Mouse (Mus musculus) neural tube, embryonic 14.5 days (tissue): ENCODE measurements around the gene Elane. TPM values are rescaled to one million over a fixed set of nuclear protein-coding genes. Genes with fewer than 3 reads are reported as not detected.
A peak's percentile ranks its signal among the peaks of the same experiment; 100 is the strongest.

ENCODE experiments used
- ATAC-seq: fragments of 200-750 bp; cut with Nextera tagmentation; 2 replicates; pipeline ENCODE4 v1.8.0; 2017; ENCODE audit warnings: low read depth, mild to moderate bottlenecking, moderate TSS enrichment, moderate library complexity
- H3K27ac ChIP-seq: fragments of 300-500 bp; sonication (generic); 2 replicates; pipeline ENCODE4 v1.5.1; 2014; ENCODE audit warnings: low read depth, mild to moderate bottlenecking, control low read depth, low read length, moderate library complexity, mixed read lengths
- H3K27me3 ChIP-seq: fragments of 300-500 bp; sonication (generic); 2 replicates; pipeline ENCODE4 v1.6.1; 2014; ENCODE audit warnings: low read length; ENCODE audit not compliant: control insufficient read depth, insufficient read depth
- H3K36me3 ChIP-seq: fragments of 300-500 bp; sonication (generic); 2 replicates; pipeline ENCODE4 v1.6.1; 2014; ENCODE audit warnings: low read length, mixed read lengths; ENCODE audit not compliant: control insufficient read depth, insufficient read depth
- H3K4me1 ChIP-seq: fragments of 300-500 bp; sonication (generic); 2 replicates; pipeline ENCODE4 v1.6.1; 2014; ENCODE audit warnings: low read length; ENCODE audit not compliant: control insufficient read depth, insufficient read depth
- H3K4me2 ChIP-seq: fragments of 300-500 bp; sonication (generic); 2 replicates; pipeline ENCODE4 v1.6.1; 2014; ENCODE audit warnings: mild to moderate bottlenecking, low read depth, low read length, control low read depth
- H3K4me3 ChIP-seq: fragments of 300-500 bp; sonication (generic); 2 replicates; pipeline ENCODE4 v1.5.1; 2014; ENCODE audit warnings: low read depth, low read length, control low read depth, mixed read lengths
- H3K9ac ChIP-seq: fragments of 300-500 bp; sonication (generic); replicated peaks from 2 replicates; pipeline ENCODE4 v1.6.1; 2014; ENCODE audit warnings: low read depth, mild to moderate bottlenecking, control low read depth, low read length, mixed read lengths
- H3K9me3 ChIP-seq: fragments of 300-500 bp; sonication (generic); 2 replicates; pipeline ENCODE4 v1.6.1; 2016; ENCODE audit warnings: low read length; ENCODE audit not compliant: control insufficient read depth
- WGBS: fragments of 180-500 bp; shearing (Covaris S2); extraction: QIAGEN DNeasy Blood & Tissue Kit; methylation state at CpG from one replicate; pipeline ENCODE4 v1.1.7; 2014; 5-methylcytosine and 5-hydroxymethylcytosine counted together
- polyA plus RNA-seq: library from polyadenylated mRNA; unstranded; fragments of >200 nt; fragmentation: Nextera tagmentation; extraction: Ambion mirVana; gene quantifications from 2 replicates; pipeline ENCODE4 v1.2.1, GENCODE M21; 2014

Elane gene
- polyA plus RNA-seq, 1 experiment from 2014 or later = not detected

- ATAC-seq = no peak
- Histone ChIP-seq H3K9ac (no peak overlapping the region), H3K27me3 (peaks cover 19% of the 10 kb centered on the region), H3K9me3 (no peaks in the 10 kb centered on the region), H3K4me3 (no peak overlapping the region), H3K27ac (no peak overlapping the region), H3K4me2 (no peak overlapping the region), H3K36me3 (peaks cover 9% of the 10 kb centered on the region; the same call in 1 of the 2 replicates), H3K4me1 (peaks cover 25% of the 10 kb centered on the region)
- 74% methylated on average over 10 of the region's 11 CpGs for WGBS
These were observed 28.3 kb downstream of the Elane start for GRCm38 (mm10) chr10:79914131-79914947.

- Histone ChIP-seq H3K27ac (no peak overlapping the region), H3K36me3 (peaks cover 9% of the 10 kb centered on the region; the same call in 1 of the 2 replicates), H3K4me3 (peak overlapping the region; percentile 71; the same call in 1 of the 2 replicates), H3K9ac (no peak overlapping the region), H3K9me3 (no peaks in the 10 kb centered on the region), H3K27me3 (peaks cover 27% of the 10 kb centered on the region), H3K4me1 (peaks cover 23% of the 10 kb centered on the region), H3K4me2 (peak overlapping the region; percentile 95; the same call in 1 of the 2 replicates)
- WGBS = 70% methylated on average over 7 of the region's 7 CpGs
- ATAC-seq = no peak
These were observed 29.0 kb downstream of the Elane start for GRCm38 (mm10) chr10:79914948-79915596.

DNA sequence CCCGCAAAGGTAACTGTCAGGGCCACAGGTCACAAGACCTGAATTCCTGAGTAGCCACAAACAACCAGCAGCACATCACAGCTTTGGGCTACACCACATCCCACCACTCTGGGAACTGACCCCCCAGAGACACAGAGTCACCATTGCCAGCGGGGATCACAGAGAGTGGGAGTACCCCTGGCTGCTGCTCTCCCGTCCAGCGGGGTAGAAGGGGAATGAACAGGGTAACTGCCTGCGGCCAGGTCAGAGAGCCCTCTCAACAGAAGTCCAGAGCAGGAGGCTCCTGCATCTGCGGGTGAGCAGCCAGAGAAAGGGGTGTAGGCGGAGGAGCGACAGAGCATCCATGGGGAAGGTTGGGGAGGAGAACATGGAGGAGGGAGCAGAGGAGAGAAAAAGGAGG, 30.0 kb downstream of the Elane start:
- H3K4me3 ChIP-seq = peak overlapping the region; percentile 71
- peaks cover 25% of the 10 kb centered on the region for H3K4me1 ChIP-seq
- peak overlapping the region; percentile 98 for H3K9ac ChIP-seq
- peak overlapping the region; percentile 95 for H3K4me2 ChIP-seq
- peaks cover 6% of the 10 kb centered on the region; the same call in 1 of the 2 replicates for H3K36me3 ChIP-seq
- peak overlapping the region; percentile 82; the same call in 1 of the 2 replicates for H3K27ac ChIP-seq
- no peaks in the 10 kb centered on the region for H3K9me3 ChIP-seq
- WGBS = 12% methylated on average over 8 of the region's 8 CpGs
- no peak for ATAC-seq
- H3K27me3 ChIP-seq = peaks cover 37% of the 10 kb centered on the region

DNA sequence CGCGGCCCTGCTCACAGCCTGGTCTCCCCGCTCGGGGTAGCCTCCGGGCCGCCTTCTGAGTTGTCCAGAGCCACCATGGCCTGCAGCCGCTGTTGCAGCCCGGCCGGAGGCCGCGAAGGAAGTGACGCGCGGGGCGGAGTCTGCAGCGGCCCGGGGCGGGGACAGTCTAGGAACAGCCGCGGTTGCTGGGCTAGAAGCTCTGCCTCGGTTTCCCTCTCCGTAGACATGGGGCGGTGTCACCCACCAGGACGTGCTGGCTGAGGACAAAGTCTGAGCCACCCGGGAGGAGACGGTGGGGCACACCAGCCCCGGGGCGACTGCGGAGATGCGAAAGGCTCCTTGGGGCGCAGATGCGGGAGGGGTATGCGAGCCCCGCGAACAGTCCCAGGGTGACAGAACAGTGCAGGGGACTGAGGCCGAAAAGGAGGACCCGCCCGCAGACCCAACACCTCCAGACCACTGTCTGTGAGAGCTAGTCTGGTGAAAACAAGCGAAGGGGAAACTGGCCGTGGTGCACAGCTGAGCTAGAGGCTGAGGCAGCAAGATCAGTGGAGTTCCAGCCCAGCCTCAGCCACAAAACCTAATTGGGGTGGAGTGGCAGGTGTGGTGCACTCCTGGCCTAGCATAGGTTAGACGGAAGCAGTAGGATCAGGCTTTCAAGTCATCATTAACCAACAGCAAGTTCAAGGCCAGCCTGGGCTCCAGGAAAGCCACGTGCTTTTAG, 30.9 kb downstream of the Elane start, which contains the start of gene Kiss1r:
TSS of gene Kiss1r (plus strand) at position 164 of the 724 bp plus-strand sequence.
- Histone ChIP-seq H3K4me3 (peak within 1 kb of the TSS; percentile 71), H3K27ac (peak within 1 kb of the TSS; percentile 82), H3K4me2 (peak within 1 kb of the TSS; percentile 95), H3K27me3 (peaks cover 45% of the 10 kb centered on the region), H3K4me1 (peaks cover 25% of the 10 kb centered on the region), H3K9ac (peak within 1 kb of the TSS; percentile 98), H3K9me3 (no peaks in the 10 kb centered on the region), H3K36me3 (no peaks in the 10 kb centered on the region)
- ATAC-seq = peak; percentile 86
- 1% methylated on average over 42 of the region's 42 CpGs for WGBS

DNA sequence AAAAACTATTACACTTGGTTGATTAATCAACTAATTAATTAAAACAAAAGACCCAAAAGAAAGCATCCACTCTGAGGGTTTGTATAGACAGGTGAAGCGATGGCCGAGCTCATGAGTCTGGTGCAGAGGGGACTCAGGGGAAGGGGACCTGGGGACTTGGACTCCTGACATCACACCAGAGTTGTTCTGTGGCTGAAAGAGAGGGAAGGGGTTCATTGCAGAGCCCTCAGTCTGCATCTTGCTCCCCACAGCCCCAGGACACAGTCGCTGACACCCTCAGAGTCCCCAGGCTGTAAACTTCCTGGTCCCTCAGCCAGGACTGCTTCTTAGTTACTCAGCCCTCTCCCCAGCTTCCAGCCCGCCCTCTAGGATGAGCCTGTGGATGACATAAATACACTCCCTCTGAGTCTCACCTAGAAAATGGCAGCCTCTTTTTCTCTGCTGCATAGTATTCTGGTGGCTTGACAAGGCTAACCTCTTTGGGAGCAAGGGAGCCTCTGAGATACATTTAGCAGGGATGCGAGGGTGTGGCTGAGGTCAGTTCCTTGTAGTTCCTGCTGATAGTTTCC, 31.6 kb downstream of the Elane start:
- Histone ChIP-seq H3K27me3 (peaks cover 51% of the 10 kb centered on the region), H3K4me1 (peaks cover 25% of the 10 kb centered on the region), H3K9ac (peak overlapping the region; percentile 98)

DNA sequence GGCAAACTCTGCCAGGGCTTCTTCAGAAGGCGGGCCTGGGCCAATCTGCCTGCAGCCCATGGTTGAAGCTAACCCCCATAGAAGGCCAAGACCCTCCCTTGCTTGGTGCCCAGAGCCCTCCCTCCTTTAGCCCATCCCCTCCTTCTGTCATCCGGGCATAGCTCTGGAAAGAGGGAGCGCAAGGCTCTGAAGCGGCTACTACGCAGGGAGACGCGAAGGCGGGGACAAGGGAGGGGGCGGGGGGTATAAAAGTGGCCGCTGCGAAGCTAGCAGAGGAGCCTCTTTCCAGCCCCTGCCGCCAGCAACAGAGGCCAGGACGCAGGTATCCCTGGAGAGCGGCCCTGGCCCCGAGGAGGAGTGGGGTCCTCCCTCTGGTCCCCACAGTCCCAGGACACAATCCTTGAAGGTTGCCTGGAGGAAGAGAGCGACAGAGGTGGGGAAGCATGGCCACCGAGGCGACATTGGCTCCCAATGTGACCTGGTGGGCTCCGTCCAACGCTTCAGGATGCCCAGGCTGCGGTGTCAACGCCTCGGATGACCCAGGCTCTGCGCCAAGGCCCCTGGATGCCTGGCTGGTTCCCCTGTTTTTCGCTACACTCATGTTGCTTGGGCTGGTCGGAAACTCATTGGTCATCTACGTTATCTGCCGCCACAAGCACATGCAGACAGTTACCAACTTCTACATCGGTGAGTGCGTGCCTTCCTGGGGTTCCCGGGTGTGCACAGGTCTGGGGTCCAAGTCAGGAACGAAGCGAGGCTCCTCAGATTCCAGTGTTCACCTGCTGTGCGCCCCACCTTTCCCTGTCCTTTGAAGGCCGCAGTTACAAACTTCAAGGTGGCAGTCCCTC, 32.4 kb downstream of the Elane start:
- WGBS = 2% methylated on average over 35 of the region's 35 CpGs
- peak overlapping the region; percentile 9; the same call in 1 of the 2 replicates for H3K4me3 ChIP-seq
- H3K36me3 ChIP-seq = no peaks in the 10 kb centered on the region
- H3K4me1 ChIP-seq = peaks cover 25% of the 10 kb centered on the region
- no peaks in the 10 kb centered on the region for H3K9me3 ChIP-seq
- H3K4me2 ChIP-seq = peak overlapping the region; percentile 8; the same call in 1 of the 2 replicates
- no peak for ATAC-seq
- H3K9ac ChIP-seq = no peak overlapping the region
- H3K27ac ChIP-seq = no peak overlapping the region
- peaks cover 60% of the 10 kb centered on the region for H3K27me3 ChIP-seq

More for the DNA sequence above, 31.6 kb downstream of the Elane start:
- H3K9me3 ChIP-seq = no peaks in the 10 kb centered on the region
- H3K4me3 ChIP-seq = peak overlapping the region; percentile 71; the same call in 1 of the 2 replicates
- 72% methylated on average over 5 of the region's 5 CpGs for WGBS
- H3K36me3 ChIP-seq = no peaks in the 10 kb centered on the region
- no peak overlapping the region for H3K27ac ChIP-seq
- H3K4me2 ChIP-seq = peak overlapping the region; percentile 95
- no peak for ATAC-seq

- Histone ChIP-seq H3K4me2 (no peak overlapping the region), H3K4me3 (no peak overlapping the region), H3K27me3 (peaks cover 60% of the 10 kb centered on the region), H3K36me3 (no peaks in the 10 kb centered on the region), H3K9me3 (no peaks in the 10 kb centered on the region), H3K4me1 (peaks cover 22% of the 10 kb centered on the region), H3K9ac (no peak overlapping the region), H3K27ac (no peak overlapping the region)
- WGBS = 2% methylated on average over 21 of the region's 21 CpGs
- ATAC-seq = no peak
These were observed 33.3 kb downstream of the Elane start for GRCm38 (mm10) chr10:79919251-79919849.
